Mouse (Mus musculus) limb, embryonic 14.5 days (tissue): ENCODE measurements around the gene Brwd1. TPM values are rescaled to one million over a fixed set of nuclear protein-coding genes. Genes with fewer than 3 reads are reported as not detected.

Experiments
- ATAC-seq: fragments of 200-750 bp; cut with Nextera tagmentation; 2 replicates; pipeline ENCODE4 v1.8.0; 2017; ENCODE audit warnings: low read depth, moderate number of reproducible peaks, moderate TSS enrichment; ENCODE audit not compliant: low FRiP score
- DNase-seq: peaks from one replicate; pipeline ENCODE4 v3.0.0-alpha.2; 2015; ENCODE audit warnings: low spot score
- H3K27ac ChIP-seq: fragments of 300-500 bp; sonication (generic); replicated peaks from 2 replicates; pipeline ENCODE4 v1.5.1; 2014; ENCODE audit warnings: low read depth, mild to moderate bottlenecking, low read length, moderate library complexity, mixed read lengths
- H3K27me3 ChIP-seq: fragments of 300-500 bp; sonication (generic); 2 replicates; pipeline ENCODE4 v1.6.1; 2014; ENCODE audit warnings: low read length, mixed read lengths; ENCODE audit not compliant: control insufficient read depth, insufficient read depth
- H3K36me3 ChIP-seq: fragments of 300-500 bp; sonication (generic); 2 replicates; pipeline ENCODE4 v1.6.1; 2014; ENCODE audit warnings: mild to moderate bottlenecking, low read length, moderate library complexity, mixed read lengths; ENCODE audit not compliant: control insufficient read depth, insufficient read depth
- H3K4me1 ChIP-seq: fragments of 300-500 bp; sonication (generic); 2 replicates; pipeline ENCODE4 v1.6.1; 2014; ENCODE audit warnings: antibody characterized with exemption, low read length, mixed read lengths; ENCODE audit not compliant: control insufficient read depth, insufficient read depth
- H3K4me2 ChIP-seq: fragments of 300-500 bp; sonication (generic); replicated peaks from 2 replicates; pipeline ENCODE4 v1.6.1; 2014; ENCODE audit warnings: low read depth, mild to moderate bottlenecking, low read length, moderate library complexity; ENCODE audit not compliant: severe bottlenecking
- H3K4me3 ChIP-seq: fragments of 300-500 bp; sonication (generic); replicated peaks from 2 replicates; pipeline ENCODE4 v1.5.1; 2014; ENCODE audit warnings: low read length
- H3K9ac ChIP-seq: fragments of 300-500 bp; sonication (generic); 2 replicates; pipeline ENCODE4 v1.6.1; 2014; ENCODE audit warnings: mild to moderate bottlenecking, low read depth, low read length, moderate library complexity; ENCODE audit not compliant: severe bottlenecking
- H3K9me3 ChIP-seq: fragments of 300-500 bp; sonication (generic); 2 replicates; pipeline ENCODE4 v1.6.1; 2016; ENCODE audit warnings: low read length; ENCODE audit not compliant: control insufficient read depth
- POLR2A ChIP-seq: fragments of 200-500 bp; IDR thresholded peaks from 2 replicates; pipeline ENCODE4 v1.8.0; 2012; ENCODE audit warnings: inconsistent platforms, mild to moderate bottlenecking, moderate library complexity, borderline replicate concordance; ENCODE audit not compliant: insufficient read depth, insufficient read length; ENCODE audit errors: extremely low read depth
- WGBS: fragments of 180-500 bp; shearing (Covaris S2); extraction: QIAGEN DNeasy Blood & Tissue Kit; methylation state at CpG from one replicate; pipeline ENCODE4 v1.1.7; 2014; 5-methylcytosine and 5-hydroxymethylcytosine counted together
- polyA plus RNA-seq, 2 experiments: library from polyadenylated mRNA; depleted of rRNA in 1 of 2; stranded (reverse) in 1 of 2; unstranded in 1 of 2; fragments of >200 nt; fragmentation: Nextera tagmentation in 1 of 2; extraction: Ambion mirVana in 1 of 2; gene quantifications; 2 replicates each; pipeline versions ENCODE4 v1.2.1 to v1.2.3; 2012 to 2014

The Brwd1 gene
- 70.1 and 73.5 TPM in 2 replicates for polyA plus RNA-seq (2012; rRNA removed)
- polyA plus RNA-seq (2014; fragmentation: Nextera tagmentation; extraction: Ambion mirVana): 107 and 116 TPM in 2 replicates

- Histone ChIP-seq H3K4me2 (peak within 1 kb of the TSS; percentile 54), H3K27ac (peak within 1 kb of the TSS; percentile 96), H3K9me3 (no peaks in the 10 kb centered on the region), H3K36me3 (peaks cover 29% of the 10 kb centered on the region), H3K27me3 (no peaks in the 10 kb centered on the region), H3K4me1 (peaks cover 13% of the 10 kb centered on the region), H3K9ac (peak within 1 kb of the TSS; percentile 97), H3K4me3 (peak within 1 kb of the TSS; percentile 99)
- DNase-seq (peak; percentile 91), ATAC-seq (peak; percentile 88)
- WGBS: 1% methylated on average over 67 of the region's 107 CpGs
- TF ChIP-seq POLR2A: peak; percentile 88; the same call in 1 of the 2 replicates
These were observed at the start of gene Brwd1 for GRCm38 (mm10) chr16:96082301-96083178. Brwd1 (minus strand) TSS chr16:96082526.

DNA sequence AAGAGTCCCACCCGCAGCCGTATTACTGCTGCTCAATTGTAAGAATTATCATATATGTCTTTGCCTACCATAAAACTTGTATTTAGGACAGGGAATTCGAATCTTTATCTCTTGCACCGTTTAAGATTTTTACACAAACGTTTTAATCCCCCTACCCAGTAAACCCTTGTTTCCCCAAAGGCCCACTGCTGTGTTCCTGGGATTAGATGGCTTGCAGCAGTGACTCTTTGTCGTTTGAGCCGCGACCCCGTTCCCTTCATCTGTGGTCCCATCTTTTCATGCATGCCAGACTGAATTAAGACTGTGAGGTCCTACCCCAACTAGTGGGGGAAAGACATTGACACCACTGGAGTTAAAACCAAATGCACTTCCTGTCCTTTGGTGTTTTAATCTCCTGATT, 46.1 kb upstream of the Brwd1 start:
- no peak for DNase-seq

DNA sequence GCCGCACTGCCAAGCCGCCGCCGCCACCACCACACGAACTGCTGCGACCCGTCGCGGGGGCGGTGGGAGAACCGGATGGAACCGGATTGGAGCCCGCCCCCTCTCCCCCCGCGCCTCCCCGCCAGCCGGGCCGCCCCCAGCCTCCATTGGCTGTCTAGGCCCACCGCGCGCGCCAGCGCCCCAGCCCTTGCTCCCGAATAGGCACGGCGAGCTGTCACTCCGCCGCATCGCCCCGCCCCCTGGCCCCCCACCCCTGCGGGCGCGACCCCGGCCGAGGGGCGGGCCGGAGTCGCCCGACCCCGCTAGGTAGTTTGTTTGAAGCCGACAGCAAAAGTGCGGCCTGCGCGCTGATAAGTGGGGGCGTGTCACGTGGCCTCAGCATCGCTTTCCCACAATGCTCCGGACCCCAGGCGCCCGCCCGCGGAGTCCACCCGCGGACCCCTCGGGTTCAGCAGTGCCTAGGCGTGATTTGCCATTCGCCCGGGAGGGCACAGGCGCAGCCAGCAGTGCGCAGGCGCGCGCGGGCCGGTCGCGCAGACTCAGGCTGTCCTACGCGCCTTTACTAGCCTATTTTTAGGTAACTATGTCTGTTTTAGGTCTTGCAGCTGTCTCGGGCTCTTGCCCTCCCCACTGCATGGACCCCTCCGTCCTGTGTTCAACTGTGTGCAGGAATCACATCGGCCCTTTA, 45.5 kb upstream of the Brwd1 start, which contains the start of gene Hmgn1:
Hmgn1 (minus strand) TSS at position 73 of the 688 bp plus-strand sequence.
- ATAC-seq (peak; percentile 95), DNase-seq (peak; percentile 97)
- peak within 1 kb of the TSS; percentile 86 for H3K4me2 ChIP-seq
- under 1% methylated on average over 58 of the region's 72 CpGs for WGBS
- H3K4me1 ChIP-seq: peaks cover 14% of the 10 kb centered on the region
- H3K27ac ChIP-seq: peak within 1 kb of the TSS; percentile 97
- peaks cover 39% of the 10 kb centered on the region for H3K36me3 ChIP-seq
- peak within 1 kb of the TSS; percentile 97 for H3K4me3 ChIP-seq
- TF ChIP-seq POLR2A: peak; percentile 94; the same call in 1 of the 2 replicates
- H3K27me3 ChIP-seq: no peaks in the 10 kb centered on the region
- H3K9me3 ChIP-seq: no peaks in the 10 kb centered on the region
- peak within 1 kb of the TSS; percentile 98 for H3K9ac ChIP-seq

More for the DNA sequence above, 46.1 kb upstream of the Brwd1 start:
- H3K9ac ChIP-seq: peak overlapping the region; percentile 98
- no peaks in the 10 kb centered on the region for H3K9me3 ChIP-seq
- peaks cover 14% of the 10 kb centered on the region for H3K4me1 ChIP-seq
- H3K27ac ChIP-seq: peak overlapping the region; percentile 97
- H3K36me3 ChIP-seq: peaks cover 32% of the 10 kb centered on the region
- H3K4me2 ChIP-seq: peak overlapping the region; percentile 64
- no peak for TF ChIP-seq POLR2A
- no peak for ATAC-seq
- no peaks in the 10 kb centered on the region for H3K27me3 ChIP-seq
- 1% methylated on average over 9 of the region's 9 CpGs for WGBS
- peak overlapping the region; percentile 97 for H3K4me3 ChIP-seq

GRCm38 (mm10) chr16:96127288-96127656, 44.9 kb upstream of the Brwd1 start:
- Histone ChIP-seq H3K27me3 (no peaks in the 10 kb centered on the region), H3K27ac (peak overlapping the region; percentile 97), H3K9me3 (no peaks in the 10 kb centered on the region), H3K4me1 (peaks cover 14% of the 10 kb centered on the region), H3K36me3 (peaks cover 44% of the 10 kb centered on the region), H3K9ac (peak overlapping the region; percentile 98), H3K4me2 (peak overlapping the region; percentile 86), H3K4me3 (peak overlapping the region; percentile 97)
- 1% methylated on average over 16 of the region's 52 CpGs for WGBS
- no peak for TF ChIP-seq POLR2A
- DNase-seq: peak; percentile 71
- peak; percentile 57 for ATAC-seq

GRCm38 (mm10) chr16:96126684-96127171, 44.4 kb upstream of the Brwd1 start:
- H3K36me3 ChIP-seq: peaks cover 46% of the 10 kb centered on the region
- peak; percentile 15 for DNase-seq
- WGBS: 4% methylated on average over 19 of the region's 19 CpGs

More at GRCm38 (mm10) chr16:96126684-96127171, 44.4 kb upstream of the Brwd1 start:
- Histone ChIP-seq H3K4me1 (peaks cover 14% of the 10 kb centered on the region), H3K4me3 (peak overlapping the region; percentile 97), H3K9ac (peak overlapping the region; percentile 98), H3K27me3 (no peaks in the 10 kb centered on the region), H3K27ac (peak overlapping the region; percentile 97), H3K9me3 (no peaks in the 10 kb centered on the region), H3K4me2 (peak overlapping the region; percentile 86)
- ATAC-seq: no peak
- TF ChIP-seq POLR2A: no peak
